Mouse (Mus musculus) right cerebral cortex, postnatal 36 days (tissue): Measurements from ENCODE around the gene Vps36.

Experiments
- DNase-seq, 2 experiments: peaks; one replicate each; pipeline ENCODE4 v3.0.0; 2022; ENCODE audit warnings: low spot score in 2 of 2, mixed read lengths in 1 of 2

The Vps36 gene

DNA sequence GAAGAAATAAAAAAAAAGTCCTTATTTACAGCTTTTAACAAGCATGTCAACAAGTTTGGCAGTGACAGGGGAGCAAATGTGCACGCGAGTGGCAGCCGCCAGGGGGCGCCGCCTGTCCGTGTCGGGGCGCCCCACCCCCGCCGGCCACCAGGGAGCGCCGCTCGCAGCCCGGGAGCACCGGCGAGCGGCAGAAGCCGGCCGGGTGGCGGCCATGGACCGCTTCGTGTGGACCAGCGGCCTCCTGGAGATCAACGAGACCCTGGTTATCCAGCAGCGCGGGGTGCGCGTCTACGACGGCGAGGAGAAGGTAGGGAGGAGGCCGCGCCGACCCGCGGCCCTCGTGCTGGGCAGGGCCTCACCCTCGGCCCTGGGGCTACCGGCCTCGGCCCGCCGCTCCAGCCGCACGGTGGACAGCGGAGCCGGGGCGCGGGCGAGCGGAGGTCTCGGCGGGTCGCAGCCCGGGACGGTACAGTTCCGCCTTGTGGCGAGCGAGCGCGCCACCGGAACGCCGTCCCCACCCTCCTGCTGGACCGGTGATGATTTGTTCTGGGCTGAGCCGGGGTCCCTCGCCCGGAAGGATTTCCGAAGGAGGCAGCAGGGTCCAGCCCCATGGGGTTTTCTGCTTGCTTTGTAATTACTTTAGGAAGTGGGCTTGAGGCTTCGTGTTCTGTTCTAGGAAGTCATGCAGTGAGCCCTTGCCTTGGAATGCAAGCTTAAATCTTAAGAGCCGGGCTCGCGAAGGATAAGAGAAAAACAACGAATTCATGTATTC, at the start of gene Vps36:
Gene Vps36 (plus strand): TSS at position 150 of the 772 bp plus-strand sequence.
- DNase-seq, result peak; percentile 64 to 78

GRCm38 (mm10) chr8:22143764-22144491, 48.7 kb upstream of the Vps36 start:
- no peak for DNase-seq

DNA sequence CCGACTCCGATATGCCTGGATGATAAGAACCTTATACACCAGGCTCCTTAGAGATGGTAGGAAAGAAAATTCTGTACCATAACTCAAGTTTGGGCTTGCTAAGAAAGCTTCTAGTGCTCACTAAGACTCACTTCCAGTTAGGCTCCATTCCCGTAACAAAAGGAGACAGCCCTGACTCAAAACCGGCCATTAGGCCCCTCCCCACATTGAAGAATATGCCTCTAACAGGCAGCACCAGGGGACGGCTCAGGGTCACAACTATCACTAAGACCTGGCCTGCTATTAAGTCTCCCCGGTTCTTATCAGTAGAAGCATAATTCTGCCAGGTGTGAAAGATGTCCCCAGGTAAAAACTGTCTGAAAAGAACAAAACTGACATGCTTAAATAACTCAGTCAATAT, 46.8 kb upstream of the Vps36 start:
- DNase-seq, result no peak

DNA sequence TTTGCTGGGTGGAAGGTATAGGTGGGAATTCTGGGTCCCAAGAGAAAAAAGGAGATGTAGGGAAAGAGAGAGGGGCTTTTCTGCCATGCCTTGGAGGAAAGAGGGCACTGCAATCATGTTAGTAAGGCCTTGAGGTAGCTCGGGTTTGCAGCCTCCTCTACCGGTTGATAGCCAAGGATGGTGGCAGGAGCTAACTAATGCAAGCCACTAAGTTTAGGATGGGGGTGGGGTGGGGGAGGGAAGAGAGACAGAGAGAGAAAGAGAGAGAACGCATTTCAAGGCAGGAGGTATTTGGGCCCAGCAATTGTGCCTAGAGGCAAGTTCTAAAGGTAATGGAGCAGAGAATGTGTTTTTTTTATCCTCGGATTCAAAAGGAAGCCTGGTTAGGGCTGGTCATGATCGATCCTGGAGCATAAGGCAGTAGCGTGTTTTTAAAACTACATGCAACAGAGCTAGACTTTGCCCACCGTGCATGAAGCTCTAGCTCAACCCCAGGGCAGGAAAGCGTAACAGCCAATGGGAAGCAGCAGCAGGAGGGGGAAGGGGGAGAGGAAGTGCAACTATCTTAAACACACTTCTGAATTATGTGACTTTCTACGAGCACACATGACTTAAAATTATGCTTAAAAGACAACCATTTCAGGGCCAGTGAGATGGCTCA, 44.8 kb upstream of the Vps36 start:
- DNase-seq, result no peak

GRCm38 (mm10) chr8:22148367-22148740, 44.3 kb upstream of the Vps36 start:
- no peak for DNase-seq

DNA sequence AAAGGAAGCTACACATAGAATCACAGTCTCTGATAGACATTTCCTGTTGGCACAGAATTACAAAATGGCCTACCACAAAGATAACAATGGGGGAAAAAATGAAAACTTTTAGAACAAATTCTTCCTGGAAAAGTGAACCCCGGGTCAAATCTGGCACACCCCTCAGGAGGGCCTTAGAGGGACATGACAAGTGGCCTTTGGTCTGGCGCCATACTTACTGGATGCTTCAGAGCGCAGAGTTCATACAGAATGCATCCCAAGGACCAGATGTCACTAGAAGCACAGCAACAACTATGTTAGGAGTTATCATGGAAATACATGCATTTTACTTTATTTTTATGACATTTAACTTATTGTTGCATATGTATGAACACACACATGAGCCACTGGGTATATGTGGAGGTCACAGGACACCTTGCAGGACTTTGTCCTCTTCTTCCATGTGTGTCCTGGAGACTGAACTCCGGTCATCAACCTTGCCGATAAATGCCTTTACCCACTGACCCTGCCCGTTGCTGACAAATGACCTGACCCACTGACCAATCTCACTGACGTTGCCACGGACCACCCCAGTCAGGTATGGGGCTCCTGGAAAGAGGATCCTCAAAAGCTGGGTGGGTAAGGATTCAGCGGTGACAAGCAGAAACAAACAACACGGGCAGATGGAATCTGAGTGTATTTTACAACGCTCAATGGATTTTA, 42.8 kb upstream of the Vps36 start:
- no peak for DNase-seq

GRCm38 (mm10) chr8:22150345-22150663, 42.3 kb upstream of the Vps36 start:
- no peak for DNase-seq

DNA sequence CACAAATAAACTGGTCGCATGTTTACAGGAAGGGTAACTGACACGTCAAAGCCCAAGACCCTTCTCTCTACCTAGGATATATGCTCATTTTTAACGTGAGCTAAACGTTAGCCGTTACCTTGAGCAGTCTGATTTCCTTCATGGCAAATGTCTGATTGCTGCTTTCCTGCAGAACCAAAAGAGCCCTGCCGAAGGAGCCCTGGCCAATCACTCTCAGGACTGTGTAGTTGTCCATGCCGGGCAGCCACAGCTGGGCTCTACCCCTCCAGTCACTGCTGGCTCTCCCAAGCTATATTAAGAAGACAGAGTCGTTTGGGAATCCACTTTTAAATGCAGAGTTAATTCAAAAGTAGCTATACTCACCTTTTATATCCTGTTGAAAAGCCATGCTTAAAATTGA, 30.4 kb upstream of the Vps36 start:
- DNase-seq, result no peak

DNA sequence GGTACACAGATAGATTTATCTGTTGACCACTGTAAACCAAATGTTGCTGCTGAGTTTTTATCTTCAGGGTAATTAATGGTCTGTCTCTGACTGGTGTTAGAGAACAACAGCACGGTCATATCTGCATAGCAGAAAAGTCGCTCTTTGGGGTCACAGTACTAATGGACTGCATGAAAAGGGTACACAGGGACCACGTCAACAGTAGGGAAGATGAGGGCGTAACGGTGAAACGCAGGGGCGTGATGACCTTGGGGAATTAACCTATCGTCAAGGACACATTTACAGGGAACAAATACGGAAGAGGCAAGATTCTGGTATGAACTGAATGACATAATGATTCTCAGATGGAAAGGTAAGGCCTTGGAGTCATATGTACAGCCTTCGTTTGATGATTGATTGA, 28.2 kb upstream of the Vps36 start:
- DNase-seq, result no peak

DNA sequence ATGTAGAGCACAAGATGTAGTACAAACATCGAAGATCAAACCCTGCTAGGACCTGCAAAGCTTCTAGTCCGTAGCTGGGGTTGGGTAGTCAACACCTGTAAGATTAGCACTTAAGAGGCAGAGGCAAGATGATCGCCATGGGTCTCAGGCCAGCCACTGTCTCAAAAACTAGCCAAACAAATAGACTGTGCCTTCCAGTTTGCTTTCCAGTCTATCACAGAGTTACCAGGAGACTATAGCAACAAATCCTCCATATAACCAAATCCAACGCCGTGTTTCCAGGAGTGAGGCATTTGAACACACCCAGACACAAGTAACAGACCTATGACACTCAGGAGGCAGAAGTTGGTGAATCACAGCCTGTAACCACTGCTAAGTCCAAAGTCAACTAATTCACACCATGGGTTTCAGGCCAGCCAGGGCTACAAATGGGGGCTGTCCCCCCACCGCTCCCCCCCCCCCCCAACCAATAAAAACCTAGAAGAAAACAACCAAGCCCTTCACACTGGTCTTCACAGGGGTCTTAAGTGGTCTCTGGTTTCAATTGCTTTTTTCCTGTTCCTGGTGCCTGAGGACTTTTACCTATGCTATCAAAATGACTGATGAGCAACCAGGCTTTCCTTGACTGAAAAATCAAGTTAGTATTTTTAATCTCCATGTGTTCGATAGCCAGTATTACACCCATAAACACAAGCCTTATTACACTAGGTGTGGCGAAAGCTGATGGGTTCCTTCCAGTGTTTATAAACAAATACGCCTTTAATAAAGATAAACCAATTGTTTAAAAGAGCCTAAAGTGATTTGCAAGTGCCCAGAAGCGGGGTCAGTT, 27.1 kb upstream of the Vps36 start:
- no peak for DNase-seq

DNA sequence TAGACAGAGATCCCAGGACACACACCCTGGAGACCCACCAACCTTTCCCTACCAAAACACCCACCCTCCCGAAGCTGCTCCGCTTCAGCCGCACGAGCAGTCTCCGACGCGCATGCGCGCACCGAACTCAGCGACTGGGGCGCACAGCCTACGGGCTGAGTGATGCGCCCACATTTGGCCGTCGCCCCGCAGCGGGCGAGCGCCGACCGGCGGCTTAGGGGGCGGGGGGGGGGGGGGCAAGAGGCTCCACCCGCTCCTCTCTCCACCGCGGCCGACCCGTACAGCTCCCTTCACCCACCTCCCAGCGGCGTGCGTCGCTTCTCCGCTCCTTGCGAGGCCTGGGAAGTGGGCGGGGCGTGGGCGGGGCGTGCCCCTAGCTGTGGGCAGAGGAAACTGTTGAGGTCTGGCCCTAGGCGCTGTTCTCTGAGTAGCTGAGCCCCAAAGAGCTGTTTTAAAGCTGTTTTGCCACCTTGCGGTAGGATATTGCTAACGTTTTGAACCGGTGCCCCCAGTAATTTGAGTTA, 26.5 kb upstream of the Vps36 start, which contains the start of gene Nek3:
Gene Nek3 (minus strand): TSS at position 356 of the 524 bp plus-strand sequence.
- peak; percentile 64 to 65 for DNase-seq

DNA sequence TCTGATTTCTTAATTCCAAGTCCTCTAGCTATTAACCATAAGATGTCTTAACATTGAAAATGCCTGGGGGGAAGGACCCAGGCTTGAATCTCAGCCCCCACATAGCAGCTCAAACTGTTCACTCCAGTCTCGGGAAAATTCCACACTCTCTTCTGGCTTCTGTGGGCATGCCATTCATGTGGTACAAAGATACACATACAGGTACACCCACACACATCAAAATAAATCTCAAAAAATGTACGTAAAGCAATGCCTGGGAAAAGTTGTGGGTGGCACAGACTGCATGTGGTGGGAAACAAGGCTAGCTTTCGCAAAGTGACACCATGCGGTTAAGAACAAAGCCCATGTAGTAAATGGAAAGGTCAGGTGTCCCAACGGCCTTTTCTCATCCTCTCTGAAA, 23.4 kb upstream of the Vps36 start:
- DNase-seq, result peak in 1 of 2 experiments; percentile 45

DNA sequence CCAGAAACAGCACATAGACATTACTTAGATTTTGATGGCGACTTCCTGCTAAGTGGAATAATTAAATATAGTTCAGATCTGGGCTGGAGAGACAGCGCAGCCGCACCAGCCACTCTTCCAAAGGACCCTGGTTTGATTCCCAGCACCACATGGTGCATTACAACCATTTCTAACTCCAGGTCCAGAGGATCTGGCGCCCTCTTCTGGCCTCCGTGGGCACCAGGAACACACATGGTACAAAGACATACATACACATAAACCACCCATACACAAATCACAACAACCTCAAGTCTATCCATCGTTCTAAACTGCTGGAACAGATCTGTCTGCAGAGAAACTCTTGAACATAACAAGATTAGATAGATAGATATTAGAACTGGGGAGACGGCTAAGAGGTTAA, 16.6 kb upstream of the Vps36 start:
- DNase-seq, result no peak

DNA sequence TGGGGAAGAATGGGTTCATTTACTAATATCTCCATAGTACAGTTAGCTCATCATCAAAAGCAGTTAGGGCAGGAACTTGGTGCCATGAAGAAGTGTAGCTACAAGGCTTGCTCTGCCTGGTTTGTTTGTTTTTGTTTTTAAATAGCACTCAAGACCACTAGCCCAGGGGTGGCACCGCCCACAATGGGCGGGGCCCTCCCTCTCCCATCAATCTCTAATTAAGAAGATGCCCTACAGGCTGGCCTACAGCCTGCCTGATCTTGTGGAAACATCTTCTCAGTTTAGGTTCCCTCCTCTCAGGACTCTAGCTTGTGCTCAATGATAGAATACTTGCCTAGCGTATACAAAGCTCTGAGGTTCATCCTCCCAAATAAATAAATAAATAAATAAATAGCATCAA, 7.7 kb upstream of the Vps36 start:
- DNase-seq, result no peak

DNA sequence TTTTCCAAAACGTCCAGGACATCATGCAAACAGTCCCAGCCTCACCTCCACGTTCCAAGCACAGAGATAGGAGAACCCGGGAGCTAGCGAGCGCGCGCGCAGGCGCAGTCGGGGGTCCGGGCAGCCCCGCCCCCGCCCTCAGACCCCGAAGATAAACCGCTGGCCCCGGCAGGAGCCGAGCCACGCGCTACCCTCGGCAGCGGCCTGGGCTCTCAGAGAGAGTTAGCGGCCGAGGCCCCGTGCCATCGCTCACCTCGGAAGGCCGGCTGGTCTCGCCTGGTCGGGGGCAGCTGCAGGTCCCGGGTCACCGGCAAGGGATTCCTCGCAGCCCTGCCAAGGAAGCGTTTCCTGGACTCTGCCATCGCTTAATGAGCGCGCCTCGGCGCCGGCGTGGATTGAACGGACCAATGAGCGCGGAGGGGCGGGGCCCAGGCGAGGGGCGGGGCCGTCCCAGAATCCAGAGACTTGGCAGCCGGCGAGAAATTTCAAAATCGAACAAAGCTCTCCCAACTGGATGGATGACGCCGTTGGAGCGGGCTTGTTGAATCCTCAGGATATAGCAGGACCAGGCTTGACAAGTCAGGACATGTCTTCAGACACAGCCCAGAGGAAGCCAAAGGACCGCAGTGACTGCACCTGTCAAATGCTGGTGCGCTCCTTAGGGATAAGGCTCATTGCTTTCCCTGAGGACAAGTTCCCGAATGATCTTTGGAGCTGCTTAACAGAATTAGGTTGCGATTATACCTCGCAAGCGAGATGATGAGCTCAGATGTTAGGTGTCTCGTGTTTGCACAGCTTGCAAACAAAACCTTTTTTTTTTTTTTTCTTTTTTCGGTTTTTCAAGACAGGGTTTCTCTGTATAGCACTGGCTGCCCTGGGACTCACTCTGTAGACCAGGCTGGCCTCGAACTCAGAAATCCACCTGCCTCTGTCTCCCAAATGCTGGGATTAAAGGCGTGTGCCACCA, 6.9 kb upstream of the Vps36 start, which contains the start of gene Ckap2:
Gene Ckap2 (minus strand): TSS at position 389 of the 967 bp plus-strand sequence.
- DNase-seq, result peak; percentile 77 to 78

DNA sequence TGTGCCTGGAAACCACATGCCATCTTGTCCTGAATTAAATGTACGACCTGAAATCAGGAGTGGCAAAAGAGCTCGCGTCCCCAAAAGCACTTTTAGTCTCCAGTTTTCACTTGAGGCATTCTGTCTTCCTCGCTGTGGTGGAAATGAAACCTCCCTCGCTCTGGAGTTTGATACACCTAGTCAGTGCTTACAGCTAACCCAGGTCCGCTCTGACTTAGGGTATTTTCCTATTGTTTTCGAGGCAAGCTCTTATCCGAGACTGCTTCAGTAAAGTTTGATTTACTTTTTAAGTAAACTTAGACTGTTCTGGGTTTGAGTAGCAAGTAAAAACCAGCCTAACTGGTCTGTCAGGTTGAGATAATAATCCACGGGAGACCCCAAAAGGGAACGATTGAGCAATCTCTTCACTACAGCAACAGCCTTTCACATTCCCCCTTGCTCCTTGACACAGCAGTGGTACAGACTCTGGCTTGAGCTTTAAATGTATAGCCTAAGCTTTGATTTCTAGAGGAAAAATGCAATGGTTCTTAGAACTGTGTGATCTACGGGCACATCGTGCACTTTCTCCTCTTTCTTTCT, 912 bp downstream of the Vps36 start:
- no peak for DNase-seq

DNA sequence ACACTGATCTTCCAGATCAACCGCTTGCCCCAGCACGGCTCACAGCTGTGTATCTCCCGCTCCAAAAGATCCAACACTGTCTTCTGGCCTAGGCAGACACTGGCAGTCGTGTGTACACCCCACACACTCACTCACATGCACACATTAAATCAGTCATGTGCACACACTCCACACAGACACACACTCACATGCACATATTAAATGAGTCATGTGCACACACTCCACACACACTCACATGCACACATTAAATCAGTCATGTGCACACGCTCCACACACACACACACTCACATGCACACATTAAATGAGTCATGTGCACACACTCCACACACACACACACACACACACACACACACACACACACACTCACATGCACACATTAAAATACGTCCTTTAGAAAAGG, 5.3 kb downstream of the Vps36 start:
- no peak for DNase-seq

DNA sequence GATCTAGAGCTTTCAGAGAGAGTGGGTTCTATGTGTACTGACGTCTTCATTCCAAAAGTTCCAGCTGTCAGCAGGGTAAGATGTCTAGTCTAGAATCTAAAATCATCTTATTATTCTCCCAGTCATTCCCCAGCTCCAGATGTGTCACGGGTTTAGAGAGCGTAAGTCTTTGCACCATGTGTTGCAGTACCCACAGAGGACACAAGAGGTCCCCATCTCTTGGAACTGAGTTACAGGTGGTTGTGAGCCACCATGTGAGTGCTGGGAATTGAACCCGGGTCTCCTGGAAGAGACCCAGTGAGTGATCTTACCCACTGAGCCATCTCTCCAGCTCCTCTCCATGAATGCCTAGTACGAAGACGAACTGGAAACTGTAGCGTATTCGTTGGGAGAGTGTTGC, 6.9 kb downstream of the Vps36 start:
- no peak for DNase-seq

DNA sequence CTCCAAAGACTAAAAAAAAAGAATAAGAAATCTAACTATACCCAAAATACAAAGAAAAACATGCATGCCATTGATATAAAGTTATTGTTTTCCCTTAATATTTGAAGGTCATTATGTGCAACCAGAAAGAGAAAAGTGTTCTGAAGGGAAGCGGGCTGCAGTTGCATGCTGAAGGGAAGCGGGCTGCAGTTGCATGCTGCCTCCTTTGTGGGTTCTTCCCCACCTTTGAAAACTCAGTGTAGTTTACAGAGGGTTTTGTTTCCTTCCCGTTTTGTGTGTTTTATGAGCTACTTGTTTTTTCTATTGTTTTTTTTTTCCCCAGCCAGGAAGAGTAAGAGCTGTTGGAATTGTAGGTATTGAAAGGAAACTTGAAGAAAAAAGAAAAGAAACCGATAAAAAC, 14.9 kb downstream of the Vps36 start:
- DNase-seq, result no peak
